Mouse (Mus musculus) left cerebral cortex, adult 6 months (tissue): ENCODE results near the gene Nle1. TPM values are rescaled to one million over a fixed set of nuclear protein-coding genes. Genes with fewer than 3 reads are reported as not detected.

Experiments used
- long read RNA-seq, 2 experiments: library from polyadenylated mRNA; unstranded; transcript quantifications; one replicate each; pipeline ENCODE4 v2.0.0; 2019 to 2020
- polyA plus RNA-seq: library from polyadenylated mRNA; unstranded; fragments of <200 nt; fragmentation: Nextera tagmentation; gene quantifications from 2 replicates; pipeline ENCODE4 v1.2.3, GENCODE M21; 2021

The Nle1 gene
- 1.6 and 8.7 TPM in 2 replicates for polyA plus RNA-seq
- long read RNA-seq, experiment 1, transcript Nle1-201 (13 exons, 1,783 nt), result major isoform, 18 of 45 reads
- long read RNA-seq, experiment 1, partial matches to known transcripts, result 8 of 45 reads
- long read RNA-seq, experiment 1, other reads (novel, unspliced or antisense), result 19 of 45 reads
- long read RNA-seq, experiment 2, partial matches to known transcripts, result 1 of 8 reads
- long read RNA-seq, experiment 2, other reads (novel, unspliced or antisense), result 4 of 8 reads

DNA sequence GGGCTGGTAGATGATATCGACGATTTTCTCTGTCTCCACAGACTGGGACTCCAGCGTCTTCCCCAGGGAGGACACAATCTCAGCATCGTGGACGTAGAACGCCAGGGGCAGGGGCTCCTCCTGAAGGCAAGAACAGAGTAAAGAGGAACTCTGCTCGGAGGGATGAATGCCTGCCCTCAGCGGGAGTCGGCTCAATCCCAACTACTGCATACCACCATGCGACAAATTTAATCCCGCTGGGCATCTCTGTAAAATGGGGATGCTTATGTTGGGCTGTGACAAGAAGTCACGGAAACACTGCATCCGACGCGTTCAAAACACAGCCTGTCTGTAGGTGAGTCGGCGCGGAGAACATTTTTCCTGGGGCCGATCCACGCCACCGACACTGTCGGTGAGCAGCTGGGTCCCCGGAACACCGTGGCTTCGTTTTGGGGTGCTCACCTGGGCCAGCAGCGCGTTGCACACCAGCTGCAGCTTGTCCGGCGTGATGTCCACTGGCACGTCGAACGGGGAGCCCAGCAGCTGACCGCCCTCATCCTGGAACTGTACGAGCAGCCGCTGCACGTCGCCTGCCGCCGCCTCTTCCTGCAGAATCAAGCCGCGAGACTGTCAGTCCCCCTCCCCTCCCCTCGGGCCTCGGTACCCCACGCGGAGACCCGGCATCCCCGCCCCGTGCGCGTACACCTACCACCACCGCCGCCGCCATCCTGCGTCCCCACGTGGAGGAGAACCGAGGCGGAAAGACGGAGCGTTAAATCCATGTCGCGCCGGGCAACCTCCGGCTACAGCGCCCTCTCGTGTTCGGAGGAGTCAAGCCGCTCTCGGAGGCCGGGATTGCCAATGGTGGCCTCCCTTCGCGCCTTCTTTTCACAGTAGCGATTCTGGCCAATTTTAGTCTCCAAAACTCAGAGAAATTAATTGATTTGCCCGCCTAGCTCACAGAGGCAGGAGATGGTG, at the start of gene Nle1:
TSS of gene Nle1 (minus strand) at position 761 of the 957 bp plus-strand sequence.

DNA sequence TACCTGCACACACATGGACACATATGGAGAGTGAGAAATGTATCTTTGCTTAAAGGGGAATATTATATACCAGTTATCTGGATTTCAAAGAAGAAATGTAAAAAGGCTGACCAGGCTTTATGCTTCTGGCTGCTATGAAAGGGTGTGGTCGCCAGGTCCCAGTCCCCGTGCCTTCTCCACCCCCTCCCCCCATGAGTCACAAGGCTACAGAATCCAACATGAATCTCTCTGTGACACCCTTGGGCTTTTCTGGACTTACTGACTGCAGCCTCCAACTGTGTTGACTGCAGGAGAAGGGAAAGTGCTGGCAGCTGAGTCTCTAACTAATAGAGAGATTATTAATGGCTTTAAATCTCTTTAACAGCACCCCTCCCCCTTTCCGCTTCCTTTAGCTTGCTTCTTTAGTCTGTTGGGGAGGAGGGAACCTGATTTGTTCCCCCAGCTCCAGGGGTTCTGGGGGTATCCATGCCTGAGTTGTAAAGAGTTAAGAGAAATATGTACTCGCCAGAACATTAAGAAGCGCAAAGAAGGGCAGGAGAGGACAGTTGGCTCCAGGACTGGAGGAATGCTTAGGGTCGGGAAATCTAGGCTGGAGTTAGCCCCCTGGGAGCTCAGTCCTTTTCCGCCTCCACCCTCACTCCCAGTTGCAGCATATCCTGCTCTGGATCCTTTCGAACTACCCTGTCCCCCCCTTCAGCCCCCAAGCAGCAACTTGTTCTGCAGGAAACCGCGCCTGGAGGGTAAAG, 42.7 kb upstream of the Nle1 start, which contains the start of gene Slfn5:
TSS of gene Slfn5 (plus strand) at position 614 of the 746 bp plus-strand sequence.

DNA sequence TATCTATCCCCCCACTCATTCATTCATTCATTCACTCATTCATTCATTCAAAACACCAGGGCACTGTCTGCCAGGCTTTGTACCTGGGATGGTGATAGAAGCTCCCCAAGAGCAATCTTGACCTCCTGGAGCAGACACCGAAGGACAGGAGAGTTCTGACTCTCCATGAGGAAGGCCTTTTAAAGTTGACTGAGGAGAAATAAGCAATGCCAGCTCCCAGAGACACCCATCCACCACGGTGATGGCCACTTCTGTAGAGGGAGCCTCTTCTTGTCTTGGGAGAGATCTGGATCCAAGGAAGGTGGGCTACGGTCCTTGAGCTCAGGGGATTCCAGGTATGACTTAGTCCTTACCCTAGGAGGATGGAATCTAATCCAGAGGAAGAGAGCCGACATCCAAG, 2.0 kb upstream of the Nle1 start, which contains the start of gene Unc45b:
TSS of gene Unc45b (plus strand) at position 301 of the 400 bp plus-strand sequence.

DNA sequence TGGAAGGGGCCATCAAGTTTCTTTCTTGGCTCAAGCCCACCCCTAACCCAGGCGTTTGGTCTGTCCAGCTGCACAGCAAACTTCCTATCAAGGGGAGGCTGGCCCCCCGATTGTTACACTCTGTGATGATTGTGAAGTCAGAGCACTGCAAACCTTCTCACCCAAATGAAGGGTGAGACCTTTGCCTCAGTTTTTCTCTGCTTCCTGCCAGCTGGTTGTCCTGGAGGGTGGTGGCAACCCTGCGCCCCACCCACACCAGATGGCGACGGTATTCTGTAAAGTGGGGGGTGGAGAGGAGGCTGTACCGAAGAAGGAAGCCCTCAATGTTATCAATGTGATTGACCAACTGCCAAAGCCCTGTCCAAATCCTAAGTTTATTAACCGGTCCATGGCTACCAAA, 16.3 kb downstream of the Nle1 start, which contains the start of gene Fndc8:
TSS of gene Fndc8 (plus strand) at position 189 of the 400 bp plus-strand sequence.

DNA sequence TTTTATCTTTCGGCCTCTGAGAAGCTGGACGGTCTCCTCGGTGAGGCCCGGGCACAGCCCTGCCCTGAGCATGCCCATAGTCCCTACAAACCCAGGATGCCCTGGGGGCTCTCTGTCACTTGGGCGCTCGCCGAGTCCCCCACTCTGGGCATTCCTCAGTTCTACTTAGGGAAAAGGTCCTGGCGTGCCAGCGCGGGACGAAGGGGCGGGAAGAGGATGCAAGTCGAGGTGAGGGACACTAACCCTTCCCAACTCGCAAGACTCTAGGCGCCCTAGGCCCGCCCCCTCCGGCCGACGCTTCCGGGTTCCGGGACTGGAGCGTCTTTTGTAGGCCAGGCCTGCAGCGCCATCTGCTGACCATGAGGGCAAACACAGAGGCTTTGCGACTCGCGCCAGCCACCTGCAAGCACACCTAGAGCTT, 17.9 kb downstream of the Nle1 start, which contains the start of gene Rad51d:
TSS of gene Rad51d (minus strand) at position 273 of the 421 bp plus-strand sequence.

DNA sequence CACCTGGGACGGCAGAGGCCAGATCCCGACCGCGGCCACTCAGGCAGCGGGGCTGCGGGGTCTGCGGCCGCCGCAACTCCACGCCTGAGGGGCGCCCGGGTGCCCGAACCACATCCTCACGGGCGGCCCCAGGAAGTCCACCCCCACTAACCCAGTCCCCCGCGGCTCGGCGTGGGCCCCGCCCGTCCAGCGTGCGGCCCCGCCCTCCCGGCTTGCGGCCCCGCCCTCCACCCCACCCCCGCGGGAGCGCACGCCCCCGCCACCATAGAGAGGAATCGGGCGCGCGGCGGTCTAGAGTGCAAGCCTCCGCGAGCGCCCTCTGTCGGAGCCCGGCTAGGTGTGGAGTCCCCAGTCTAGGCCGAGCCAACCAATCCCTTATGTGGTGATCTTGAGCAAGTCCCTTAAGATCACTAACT, 37.2 kb downstream of the Nle1 start, which contains the start of gene Rffl:
TSS of gene Rffl (minus strand) at position 180 of the 416 bp plus-strand sequence.

Other genes starting within 250 kb of the Nle1 start
- gene Cct6b, start 144.1 kb downstream of the Nle1 start, polyA plus RNA-seq, result 0.15 and 0.32 TPM in 2 replicates
- gene Zfp830, start 144.1 kb downstream of the Nle1 start, polyA plus RNA-seq, result 13.4 and 13.6 TPM in 2 replicates
- gene Lig3, start 127.3 kb downstream of the Nle1 start, polyA plus RNA-seq, result 3.6 TPM in 2 replicates
- 6.3 and 6.4 TPM in 2 replicates for gene Rffl, start 37.2 kb downstream of the Nle1 start, polyA plus RNA-seq
- 10.2 and 10.3 TPM in 2 replicates for gene Rad51d, start 17.8 kb downstream of the Nle1 start, polyA plus RNA-seq
- 0.12 TPM in 1 of 2 replicates, not detected in the other for gene Fndc8, start 16.3 kb downstream of the Nle1 start, polyA plus RNA-seq
- gene Unc45b, start 2.1 kb upstream of the Nle1 start, polyA plus RNA-seq, result 0.12 and 0.74 TPM in 2 replicates
- gene Slfn5, start 42.9 kb upstream of the Nle1 start, polyA plus RNA-seq, result 0.66 and 0.78 TPM in 2 replicates
- 0.20 and 0.25 TPM in 2 replicates for gene Slfn9, start 83.4 kb upstream of the Nle1 start, polyA plus RNA-seq
- gene Slfn8, start 112.4 kb upstream of the Nle1 start, polyA plus RNA-seq, result 0.23 TPM in 2 replicates
- gene Slfn2, start 156.7 kb upstream of the Nle1 start, polyA plus RNA-seq, result 1.1 and 2.1 TPM in 2 replicates
- gene Slfn1, start 208.4 kb upstream of the Nle1 start, polyA plus RNA-seq, result not detected in 2 replicates